Mouse (Mus musculus) spleen, adult 18-20 months (tissue): Measurements from ENCODE around the gene Mknk2.

ENCODE experiments used
- DNase-seq, 2 experiments: peaks; one replicate each; pipeline ENCODE4 v3.0.0; 2022; ENCODE audit warnings: mixed read lengths in 2 of 2

Mknk2 gene

DNA sequence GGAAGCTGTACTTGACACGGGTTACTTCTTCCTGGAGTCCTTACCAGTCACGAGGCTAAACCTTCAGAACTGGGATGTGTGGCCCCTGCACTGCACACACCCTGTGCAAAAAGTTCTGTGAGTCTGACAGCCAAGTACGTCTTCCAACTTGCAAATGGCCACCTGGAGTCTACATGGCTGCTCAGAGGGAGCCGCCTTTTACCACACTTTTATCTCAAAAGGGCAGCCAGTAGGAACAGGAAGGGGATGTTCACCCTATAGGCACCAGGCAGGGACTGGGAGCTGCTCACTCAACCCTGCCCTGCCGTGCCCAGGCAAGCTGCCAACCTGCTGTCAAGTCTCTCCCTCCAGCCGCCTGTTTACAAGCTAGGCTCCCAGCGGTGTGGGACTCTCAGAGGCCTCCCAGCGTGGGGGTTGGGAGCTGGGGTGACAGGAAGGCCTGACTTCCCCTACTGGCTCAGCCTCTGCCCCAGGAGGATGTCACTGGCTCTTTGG is at the start of gene Mknk2:
Gene Mknk2 (minus strand): TSS at position 171 of the 495 bp plus-strand sequence.
- DNase-seq: peak; percentile 87 to 90

DNA sequence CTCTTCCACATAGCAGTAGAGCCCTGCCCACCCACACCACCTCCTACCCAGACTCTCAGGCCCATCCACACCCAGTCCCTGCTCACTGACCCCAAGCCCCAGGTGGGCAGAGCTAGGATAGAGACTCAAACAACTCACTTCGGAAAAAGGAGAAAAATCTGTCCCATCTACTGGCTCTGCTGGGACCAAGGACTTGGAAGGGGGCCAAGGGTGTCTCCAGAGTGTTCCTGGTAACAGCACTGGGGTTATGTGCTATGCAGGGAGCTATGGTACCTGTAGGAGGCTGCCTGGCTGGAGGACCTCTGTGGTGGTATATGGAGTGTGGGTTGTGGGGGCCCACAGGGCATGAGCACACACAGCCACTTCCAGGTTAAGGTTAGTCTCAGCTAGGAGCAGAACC is 39.4 kb upstream of the Mknk2 start:
- no peak for DNase-seq

DNA sequence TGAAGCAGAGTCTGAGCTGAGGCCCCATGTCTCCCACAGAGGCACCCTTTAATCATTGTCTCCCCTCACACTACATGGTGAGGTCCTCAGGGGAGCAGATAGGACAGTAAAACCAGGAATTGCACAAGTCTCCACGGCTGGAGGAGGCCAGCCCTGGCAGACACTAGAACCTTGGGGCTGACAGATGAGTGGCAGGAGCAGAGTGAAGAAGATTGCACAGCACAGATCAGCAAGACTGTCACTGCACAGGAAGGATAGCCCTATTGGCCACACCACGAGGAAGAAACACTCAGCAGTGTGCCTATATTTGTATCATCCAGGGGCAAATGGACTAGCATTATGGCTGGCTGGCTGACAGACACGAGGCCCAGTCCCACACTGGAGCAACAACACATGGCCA is 32.9 kb upstream of the Mknk2 start:
- no peak for DNase-seq

DNA sequence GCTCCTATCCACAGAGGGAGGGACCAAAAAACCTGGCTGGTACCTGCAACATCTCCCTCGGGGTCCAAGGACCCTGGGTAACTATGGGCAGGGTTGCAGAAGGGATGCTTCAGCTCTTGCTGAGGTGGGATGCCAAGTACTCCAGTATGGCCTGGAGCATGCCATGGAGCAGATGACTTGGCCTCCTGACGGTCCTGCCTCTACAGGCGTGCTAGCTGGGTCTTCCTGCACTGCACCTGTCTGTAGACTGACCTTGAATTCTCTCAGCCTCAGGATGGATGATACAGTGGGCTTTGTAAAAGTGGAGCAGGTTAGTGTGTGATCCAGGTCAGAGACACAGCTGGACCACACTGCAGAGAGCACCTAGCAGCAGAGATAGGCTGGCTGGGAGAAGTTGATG is 27.6 kb upstream of the Mknk2 start:
- no peak for DNase-seq

DNA sequence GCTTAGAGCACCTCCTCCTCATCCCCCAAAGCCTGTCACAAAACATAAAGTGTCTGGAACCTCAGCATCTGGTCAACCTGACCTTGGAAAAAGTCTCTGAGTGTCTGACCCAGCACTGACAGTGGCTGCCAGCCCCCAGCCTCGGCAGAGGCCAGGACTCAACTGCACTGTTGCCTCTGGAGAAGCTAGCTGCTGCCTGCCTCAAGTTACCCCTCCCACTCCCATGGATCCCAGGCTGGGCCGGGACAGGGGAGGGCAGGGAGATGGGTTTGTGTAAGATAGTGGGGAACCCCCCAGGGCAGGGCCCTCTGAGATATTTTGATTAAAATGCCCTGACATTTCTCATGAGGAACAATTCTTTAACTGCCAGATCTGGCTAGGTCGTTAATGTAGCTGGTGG is 27.1 kb upstream of the Mknk2 start:
- no peak for DNase-seq

DNA sequence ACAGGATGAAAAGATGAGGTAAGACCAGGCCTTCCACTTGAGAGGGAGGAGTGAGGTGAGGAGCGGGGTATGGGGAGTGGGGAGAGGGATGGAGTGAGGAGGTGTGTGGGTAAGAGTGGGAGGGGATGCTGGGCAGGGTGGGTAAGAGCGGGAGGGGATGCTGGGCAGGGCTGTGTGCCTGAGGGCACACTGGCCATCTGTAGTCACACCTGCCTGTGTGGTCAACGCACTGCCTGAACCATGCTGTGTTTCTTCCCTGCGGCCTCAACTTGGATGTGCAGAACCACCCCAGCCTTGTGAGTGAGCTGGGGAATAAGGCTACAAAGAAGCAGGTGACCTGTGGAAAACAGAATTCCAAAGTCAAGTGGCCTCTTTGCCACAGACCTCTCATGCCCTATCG is 26.5 kb upstream of the Mknk2 start:
- DNase-seq: no peak

DNA sequence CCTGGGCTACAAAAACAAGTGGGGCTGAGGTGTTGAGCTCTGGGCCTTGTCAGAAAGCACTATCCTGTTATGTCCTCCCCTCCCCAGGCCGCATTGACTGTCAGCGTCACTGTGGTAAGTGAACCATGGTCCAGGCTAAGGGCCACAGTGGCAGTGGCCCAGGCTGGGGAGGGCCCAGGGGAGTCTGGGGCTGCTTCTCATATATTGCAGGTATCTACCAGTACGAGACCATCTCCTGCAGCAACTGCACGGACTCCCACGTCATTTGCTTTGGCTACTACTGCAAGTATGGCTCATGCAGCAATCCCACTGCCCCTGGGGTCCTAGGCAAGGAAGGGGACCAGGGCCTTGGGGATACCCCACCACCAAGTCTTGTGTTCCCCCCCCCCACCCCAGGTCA is 25.7 kb upstream of the Mknk2 start:
- DNase-seq: no peak

DNA sequence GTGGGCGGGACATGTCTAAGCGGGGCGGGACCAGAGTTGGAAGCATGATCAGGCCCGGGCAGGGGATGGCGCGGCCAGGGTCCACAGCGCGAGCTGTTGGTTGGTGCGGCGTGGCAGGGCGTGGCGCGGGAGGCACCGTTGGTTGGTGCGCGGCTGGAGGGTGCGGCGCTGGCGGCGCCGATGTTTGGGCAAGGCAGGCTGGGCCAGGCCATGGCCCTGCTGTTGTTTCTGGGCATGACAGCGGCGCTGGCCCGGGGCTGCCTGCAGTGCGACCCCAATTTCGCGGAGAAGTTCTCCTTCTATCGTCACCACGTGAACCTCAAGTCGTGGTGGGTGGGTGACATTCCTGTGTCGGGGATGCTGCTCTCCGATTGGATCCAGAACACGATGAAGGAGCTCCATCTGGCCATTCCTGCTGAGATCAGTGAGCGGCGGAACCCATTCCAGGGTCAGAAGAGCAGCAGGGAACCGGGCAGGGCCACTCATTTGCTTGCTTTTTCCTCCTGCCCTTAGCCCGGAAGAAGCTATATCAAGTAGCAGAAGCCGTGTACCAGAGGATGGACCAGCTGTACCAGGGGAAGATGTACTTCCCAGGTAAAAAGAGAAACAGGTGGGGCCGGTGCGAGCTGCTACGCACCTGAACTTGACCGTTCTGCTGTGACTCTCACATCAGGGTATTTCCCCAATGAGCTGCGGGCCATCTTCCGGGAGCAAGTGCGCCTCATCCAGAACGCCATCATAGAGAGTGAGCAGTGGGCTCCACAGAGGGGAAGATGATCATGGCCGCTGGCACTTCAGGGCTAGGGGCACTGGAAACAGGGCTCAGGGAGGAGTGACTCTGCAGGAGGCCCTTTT is 24.9 kb upstream of the Mknk2 start:
- peak; percentile 91 to 93 for DNase-seq

DNA sequence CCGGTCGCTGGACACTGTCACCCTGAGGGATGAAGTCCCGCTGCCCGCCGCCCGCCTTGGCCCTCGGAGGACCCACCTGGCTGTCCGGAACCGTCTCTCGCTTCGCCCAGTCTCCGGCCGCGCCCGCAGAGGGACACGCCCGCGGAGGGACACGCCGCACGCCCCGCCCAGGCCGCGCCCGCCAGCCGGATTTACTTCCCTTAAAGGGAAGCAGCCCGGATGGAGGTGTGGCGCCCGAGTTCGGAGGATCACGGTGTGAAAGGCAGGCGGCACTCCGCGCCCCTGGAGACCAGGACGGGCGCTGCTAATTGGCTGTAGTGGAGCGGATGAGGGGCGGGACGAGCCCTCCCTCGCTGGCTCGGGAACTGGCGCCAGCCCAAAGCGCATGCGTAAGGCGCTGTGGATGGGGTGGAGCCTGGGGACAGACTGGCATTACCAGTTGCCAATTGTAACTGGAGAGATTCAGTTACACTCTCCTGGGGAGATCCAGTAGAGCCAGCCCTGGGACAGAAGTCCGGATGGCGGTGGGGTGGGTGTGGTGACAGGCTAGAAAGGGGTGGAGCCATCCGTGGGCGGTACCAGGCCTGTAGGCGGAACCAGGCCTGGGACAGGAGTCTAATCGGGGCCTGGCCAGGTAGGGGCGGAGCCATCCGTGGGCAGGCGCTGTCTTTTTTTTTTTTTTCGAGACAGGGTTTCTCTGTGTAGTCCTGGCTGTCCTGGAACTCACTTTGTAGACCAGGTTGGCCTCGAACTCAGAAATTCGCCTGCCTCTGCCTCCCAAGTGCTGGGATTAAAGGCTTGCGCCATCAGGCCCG is 24.0 kb upstream of the Mknk2 start, which contains the start of the genes Mob3a and Izumo4:
Gene Mob3a (minus strand): TSS at position 257 of the 815 bp plus-strand sequence.
Gene Izumo4 (plus strand): TSS at position 464 of the 815 bp plus-strand sequence.
- DNase-seq: peak; percentile 97 to 100

DNA sequence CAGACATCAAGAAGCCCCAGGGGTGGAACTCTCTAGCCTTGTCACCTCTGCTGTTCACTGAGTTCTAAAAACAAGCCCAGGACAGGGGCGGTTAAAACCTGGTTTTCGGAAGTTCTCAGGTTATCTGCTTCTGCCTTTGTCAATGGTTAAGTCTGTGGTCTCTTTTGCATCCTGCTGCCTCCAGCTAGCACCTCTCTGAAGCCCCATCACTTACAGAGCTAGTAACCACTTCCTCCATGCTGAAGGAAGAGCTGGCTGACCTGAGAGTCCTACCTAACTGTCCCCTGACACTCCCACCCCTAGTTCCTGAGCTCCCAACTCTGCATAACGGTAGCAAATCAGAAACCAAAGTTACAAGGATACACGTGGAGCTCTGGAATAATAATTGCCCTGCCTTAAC is 22.8 kb upstream of the Mknk2 start:
- peak; percentile 39 to 49 for DNase-seq

DNA sequence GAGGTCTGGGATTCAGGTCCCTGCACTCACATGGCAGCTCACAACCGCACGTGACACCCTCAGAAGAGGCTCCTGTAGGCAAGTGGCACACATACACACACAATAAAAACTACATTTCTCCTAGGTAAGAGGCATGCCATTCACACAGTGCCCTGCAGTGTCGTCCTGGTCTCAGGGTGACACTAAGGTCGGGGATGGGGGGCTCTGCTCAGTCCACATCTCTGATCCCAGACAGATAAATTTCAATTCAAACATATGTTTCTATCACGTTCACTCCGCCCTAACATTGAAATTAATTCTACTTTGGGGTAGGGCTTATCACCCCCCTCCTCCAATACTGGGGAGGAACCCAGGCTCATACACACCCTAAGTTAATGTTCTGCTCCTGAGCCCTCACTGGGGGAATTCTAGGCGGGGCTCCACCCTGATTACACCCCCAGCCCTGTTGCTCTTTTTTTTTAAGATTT is 22.2 kb upstream of the Mknk2 start:
- no peak for DNase-seq

DNA sequence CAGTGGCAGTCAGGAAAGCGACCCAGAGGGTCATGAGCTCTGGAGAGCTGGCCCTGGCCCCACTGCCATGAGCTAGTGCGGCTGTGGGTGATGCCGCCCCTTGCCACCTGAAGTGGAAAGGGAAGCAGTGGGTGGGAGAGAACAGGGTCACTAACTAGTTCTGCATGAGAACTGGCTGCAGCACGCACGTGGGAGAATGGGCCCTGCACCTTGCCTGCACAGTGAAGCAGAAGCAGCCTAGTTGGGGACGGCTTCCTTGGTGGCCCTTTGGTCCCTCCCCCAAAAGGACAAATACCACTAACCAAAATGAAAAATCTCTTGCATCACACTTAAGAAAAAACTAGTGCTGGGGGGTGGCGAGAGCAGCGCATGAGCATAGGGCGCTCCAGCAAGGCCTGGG is 20.7 kb upstream of the Mknk2 start:
- DNase-seq: peak in 1 of 2 experiments; percentile 31

DNA sequence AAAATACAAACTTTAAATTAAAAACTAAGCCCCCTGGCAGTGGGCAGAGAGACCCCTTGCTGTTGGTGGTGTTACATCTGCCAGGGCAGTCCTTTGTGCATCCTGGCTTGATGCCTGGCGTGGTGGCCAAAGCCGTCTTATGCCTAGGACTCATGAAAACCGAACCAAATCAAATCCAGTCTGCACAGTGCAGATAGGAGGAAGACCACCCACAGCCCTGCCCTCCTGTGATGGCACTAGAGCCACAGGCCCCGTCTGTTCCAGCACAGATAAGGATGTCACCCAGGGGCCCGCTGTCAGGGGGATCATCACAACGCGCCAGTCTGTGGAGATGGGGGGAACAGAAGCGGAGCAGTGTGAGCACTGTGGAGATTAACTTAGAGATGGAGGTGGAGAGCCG is 19.9 kb upstream of the Mknk2 start:
- no peak for DNase-seq

DNA sequence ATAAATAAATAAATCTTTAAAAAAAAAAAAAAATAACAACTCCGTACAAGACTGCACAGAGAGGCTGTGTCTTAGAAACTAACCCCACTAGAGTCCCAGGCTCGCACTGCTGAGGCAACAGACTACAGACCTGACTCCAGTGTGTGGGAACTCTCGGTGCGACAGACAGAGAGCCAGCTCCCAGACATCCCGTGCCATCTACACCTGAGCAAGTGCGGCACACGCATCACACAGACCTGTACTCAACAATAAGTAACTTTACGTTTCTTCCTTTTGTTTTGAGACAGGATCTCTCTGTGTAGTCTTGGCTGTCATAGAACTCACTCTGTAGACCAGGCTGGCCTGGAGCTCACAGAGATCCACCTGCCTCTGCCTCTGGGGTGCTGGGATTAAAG is 19.5 kb upstream of the Mknk2 start:
- DNase-seq: no peak

DNA sequence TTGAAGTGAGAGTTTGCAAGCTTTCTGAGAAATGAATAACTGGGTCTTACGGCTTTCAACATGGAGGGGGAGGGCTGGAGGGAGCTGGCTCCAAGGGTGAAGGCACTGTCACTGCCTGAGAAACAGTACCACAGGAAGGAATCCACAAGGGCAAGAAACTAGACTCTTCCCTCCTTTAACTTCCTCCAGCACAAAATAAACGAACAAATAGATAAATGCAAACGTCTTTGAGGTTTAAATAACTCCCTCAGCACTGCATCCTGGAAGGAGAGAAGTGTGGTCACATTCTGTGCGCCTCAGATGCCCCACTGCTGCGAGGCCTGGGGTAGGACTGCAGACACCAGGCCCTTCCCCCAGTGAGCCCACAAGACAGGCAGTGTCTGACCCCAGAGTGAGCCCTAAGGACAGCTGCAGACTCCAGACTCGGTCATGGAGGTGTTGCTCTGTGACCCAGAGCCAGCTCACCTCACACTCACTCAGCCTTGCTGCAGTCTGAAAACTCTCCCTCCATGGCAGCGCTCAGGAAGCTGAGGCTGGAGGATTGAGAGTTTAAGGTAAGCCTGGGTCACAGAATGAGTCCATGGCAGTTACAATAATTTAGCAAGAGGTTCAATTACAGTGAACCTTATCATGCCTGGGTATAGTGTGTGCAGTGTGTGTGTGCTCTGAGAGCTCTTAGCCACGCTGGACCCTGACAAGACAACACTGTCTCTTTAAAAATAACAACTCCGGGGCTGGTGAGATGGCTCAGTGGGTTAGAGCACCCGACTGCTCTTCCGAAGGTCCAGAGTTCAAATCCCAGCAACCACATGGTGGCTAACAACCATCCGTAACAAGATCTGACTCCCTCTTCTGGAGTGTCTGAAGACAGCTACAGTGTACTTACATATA is 18.8 kb upstream of the Mknk2 start:
- no peak for DNase-seq

DNA sequence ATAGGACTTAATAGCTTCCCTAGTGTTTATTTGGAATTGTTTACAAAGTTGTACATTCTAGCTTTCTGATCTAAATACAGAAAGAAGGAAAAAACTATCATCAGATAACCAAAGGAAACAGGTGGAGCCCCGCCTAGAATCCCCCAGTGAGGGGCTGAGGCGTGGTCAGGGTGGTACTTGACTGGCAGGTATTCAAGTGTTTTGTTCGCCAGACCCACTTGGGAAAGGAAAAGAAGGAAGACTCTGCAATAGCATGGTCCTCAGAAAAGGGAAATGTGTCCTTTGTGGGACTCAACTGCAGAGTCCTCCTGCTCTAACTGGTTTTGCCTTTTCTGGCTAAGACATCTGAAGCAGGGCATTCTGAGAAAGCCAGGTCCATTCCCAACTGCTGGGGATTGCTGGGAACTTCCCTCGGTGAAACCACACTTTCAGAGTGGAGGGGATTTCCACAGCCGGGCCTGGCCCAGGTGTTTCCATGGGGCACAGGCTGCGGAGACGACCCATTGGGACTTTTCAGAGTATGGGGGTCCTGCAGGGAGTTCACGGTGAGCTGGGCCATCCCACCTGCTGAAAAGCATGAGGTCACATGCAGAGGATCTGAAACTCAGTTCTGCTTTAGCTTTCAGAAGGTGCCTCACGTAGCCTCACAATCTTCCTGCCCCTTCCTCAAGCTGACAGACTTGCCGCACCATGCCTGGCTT is 18.0 kb upstream of the Mknk2 start:
- DNase-seq: peak; percentile 46 to 54

DNA sequence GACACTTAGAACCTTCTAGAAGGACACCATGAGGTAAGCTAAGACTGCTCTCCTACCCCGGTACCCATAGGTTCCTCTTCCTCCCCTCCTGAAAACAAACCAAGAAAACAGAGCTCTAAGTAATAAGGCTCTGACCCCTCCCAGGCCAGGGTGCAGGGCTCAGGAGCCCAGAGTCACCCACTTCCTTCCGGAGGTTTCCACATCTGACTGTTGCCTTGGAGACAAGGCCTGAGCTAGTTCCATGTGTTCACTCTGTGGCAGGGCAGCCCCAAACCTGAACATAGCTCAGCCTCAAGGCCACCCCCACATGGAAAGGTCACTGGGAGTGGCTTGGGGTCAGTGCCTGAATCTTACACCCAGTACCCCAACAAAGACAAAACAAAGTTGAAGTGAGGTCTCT is 17.3 kb upstream of the Mknk2 start:
- DNase-seq: peak; percentile 72 to 86

DNA sequence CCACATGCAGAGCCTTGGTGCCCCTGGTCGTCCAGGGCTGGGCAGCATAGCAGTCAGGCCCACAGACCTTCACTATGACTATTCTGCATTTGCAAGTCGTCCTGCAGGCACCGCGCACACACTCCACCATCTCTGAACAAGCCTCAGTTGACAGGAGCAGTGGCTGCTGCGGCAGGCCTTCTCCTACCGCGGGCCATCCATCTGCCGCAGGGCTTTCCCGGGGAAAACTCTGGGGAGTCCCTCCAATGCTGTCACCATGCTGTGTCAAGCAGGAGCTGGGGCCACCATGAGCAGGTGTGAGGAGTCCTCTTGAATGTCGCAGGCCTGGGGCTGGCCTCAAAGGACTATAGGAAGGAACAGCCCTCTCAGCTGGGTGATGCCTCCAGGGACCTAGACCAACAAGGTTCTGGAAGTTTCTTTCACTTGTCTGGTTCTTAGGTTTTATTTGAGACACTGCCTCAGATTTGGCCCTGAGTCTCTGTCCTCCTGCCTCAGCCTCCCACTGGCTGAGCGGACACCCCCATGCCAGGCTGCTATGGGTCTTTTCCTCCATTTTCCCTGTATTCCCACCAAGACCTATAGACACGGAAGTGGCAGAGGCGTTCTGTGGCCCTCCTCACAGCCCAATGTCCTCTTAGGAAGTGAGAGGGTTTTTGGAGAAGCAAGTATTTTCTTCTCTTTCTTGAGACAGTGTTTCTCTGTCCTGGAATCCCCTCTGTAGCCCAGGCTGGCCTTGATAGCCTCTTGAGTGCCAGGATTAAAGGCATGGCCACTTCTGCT is 16.4 kb upstream of the Mknk2 start:
- no peak for DNase-seq

DNA sequence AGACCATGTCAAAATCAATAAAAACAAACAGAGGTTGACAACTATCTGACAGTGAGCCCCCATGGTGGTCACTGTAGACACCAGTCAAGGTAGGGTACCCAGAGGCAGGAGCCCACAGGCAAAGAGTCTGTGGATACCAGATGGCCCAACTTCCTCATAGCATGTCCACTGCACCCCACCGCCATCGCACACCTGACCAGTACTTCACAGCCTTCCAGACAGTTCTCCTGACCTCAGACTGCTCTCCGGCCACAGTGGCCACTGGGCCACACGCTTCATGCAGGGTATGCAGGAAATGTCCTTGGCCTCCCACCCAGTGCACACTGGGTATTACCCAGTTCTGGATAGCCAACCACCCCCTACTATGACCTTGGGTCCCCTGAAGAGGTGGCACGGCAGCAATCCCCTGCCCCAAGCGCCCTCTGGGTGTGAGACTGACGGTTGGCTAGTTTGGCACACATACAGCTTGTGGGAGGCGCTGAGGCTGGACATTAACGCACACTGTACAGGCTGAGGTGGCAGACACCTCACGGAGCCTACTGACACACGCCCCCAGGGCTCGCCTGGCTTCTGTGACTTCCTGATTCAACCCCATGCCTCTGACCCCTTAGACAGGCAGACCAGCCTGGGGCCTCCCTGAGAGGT is 15.6 kb upstream of the Mknk2 start:
- DNase-seq: no peak
